Mouse (Mus musculus) kidney, adult 9 months (tissue): ENCODE measurements around the gene Pard3b.

Experiments
- DNase-seq: peaks from one replicate; pipeline ENCODE4 v3.0.0; 2022

Pard3b gene

DNA sequence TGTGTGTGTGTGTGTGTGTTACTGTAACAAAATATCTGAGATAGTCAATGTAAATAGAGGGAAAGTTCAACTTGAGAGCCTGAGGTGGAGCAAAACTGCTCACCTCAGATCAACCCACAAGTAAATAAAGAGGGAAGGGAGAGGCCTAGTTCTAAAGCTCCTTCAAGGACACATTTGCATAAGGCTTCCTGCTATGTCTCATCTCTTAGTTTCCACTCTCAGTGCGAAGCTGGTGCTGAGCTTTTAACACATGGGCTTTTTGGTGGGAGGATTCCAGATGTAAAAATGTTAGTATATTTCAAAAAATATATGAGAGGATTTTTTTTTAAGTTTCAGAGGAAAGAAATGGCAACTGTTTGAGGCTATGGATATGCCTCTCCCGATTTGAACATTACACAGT lies 294.9 kb downstream of the Pard3b start:
- no peak for DNase-seq

- no peak for DNase-seq
Measured at GRCm38 (mm10) chr1:61934760-61935159, 296.1 kb downstream of the Pard3b start.

DNA sequence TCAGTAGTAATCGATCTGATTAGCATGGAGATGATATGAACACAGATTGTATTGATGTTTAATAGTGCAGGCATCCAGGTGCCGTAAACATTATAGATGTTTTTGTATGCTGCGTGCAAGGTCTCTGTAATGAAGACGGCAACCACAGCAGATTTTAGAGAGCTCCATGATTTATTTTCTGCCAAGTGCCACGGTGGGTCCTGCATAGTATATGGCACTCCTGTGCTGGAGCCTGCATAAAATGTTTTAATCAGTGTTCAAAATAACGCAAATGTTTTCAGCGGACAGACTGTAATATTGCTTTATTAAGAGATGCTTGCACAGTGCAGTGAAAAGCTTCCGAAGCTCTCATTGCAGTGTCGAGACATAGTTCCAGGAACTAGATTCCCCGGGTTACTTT lies 301.3 kb downstream of the Pard3b start:
- no peak for DNase-seq

DNA sequence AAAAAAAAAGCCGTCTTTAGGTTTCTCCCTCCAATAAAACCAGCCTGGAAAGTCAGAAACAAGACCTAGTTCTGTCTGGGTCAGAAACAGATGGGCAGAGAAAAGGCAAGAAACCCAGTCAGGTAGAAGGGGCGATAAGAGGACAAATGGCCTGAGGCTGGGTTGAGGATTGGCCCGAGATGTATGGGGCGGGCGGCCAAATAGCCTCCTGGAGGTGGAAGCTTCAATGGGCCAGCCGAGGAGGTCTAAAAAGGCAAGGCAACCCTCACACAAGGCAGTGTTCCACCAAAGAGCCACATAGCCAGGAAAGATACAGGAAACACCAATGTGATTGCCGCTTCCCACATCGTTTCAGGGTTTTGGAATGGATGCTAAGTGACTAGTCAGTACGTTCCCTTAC lies 322.9 kb downstream of the Pard3b start:
- no peak for DNase-seq

DNA sequence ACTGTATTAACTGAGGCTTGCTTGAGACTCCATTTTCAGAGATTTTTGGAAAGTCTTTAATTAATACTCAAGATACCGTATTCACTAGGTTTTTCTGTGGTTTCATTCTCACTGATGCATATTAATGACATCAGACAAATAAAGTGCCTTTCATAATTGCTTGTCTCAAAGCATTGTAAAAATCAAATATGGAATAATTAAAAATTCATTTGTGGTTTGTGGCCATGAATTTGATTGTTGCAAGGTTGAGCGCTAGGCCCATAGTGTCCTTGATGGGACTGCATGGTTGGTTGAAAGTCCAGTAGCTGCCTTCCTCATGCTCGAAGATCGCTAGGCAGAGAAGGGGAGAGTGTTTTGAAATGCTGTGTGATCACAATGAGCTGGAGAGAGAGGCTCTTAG lies 323.9 kb downstream of the Pard3b start:
- DNase-seq: no peak

- peak; percentile 4 for DNase-seq
Measured at GRCm38 (mm10) chr1:61967124-61967523, 328.5 kb downstream of the Pard3b start.

- no peak for DNase-seq
Measured at GRCm38 (mm10) chr1:61967807-61968206, 329.2 kb downstream of the Pard3b start.

DNA sequence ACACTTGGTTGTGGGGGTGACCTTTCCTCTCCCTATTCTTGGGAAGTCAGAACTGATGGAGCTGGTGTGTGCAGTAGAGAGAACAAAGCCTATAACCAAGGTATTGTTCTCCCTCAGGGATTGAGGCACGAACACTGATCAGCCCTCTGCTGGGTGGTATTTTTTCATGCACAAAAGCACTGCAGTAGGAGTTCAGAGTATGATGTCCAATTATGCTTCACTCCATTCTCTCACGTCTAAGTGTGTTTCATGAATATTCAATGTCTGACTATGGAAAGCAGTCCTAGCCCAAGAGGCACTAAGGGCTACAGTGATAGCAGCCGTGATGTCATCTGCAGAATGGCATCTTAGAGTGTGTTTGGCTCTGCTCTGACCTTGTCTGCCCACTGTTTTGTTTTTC lies 359.1 kb downstream of the Pard3b start:
- no peak for DNase-seq

DNA sequence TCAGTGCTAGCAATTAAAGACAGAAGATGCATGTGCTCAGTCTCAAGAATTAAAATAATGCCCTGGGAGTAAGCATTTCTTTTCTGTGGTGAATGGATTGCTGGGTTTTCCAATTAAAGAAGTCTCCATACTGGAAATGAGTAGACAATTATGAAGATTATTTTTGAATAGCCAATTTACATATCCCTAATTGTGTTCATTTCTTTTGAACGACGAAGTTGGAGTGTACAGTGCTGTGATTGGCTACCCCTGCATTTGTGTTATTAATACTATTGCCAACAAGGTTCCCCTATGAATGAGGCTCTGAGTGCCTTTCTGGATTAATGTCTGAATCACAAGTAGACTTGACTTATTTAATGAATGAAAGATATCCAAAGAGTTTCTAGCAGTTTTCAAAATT lies 370.2 kb downstream of the Pard3b start:
- DNase-seq: no peak

DNA sequence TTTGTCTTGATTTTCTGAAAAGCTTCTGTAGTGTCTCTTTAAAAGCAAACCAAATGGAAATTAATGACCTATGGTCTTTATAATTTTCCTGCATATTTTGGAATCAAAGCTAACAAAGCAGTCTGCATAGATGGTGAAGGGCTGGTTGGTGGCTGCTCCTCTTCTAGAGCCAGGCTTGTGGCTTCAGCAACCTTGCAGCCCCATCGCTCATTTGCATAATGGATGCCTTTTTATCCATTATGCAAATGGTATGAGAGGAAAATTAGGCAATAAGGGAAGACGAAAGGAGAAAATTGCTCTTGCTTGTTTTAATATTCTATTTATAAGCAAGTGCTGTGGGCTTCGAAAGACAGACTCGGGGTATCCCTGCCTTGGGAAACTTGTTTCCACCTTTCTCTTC lies 373.1 kb downstream of the Pard3b start:
- DNase-seq: no peak

- no peak for DNase-seq
Measured at GRCm38 (mm10) chr1:62016536-62017300, 378.1 kb downstream of the Pard3b start.

DNA sequence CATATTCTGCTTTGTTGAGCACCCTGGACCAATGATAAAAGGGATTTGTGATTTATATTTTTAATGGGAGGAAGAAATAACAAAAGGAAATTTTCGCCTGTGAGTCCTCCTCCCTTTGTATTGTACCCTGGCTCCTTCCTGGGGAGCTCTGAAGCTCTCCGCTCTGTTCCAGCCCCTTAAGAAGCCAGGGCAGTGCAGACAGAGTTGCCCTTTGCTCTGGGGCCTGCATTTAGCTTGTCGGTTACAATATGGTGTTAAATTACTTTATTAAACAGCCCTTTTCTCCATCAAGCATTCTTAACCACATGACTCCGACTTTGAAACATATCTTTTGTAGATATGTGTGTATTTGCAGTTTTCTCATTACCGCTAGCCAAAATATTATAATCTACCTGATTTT lies 379.7 kb downstream of the Pard3b start:
- peak; percentile 2 for DNase-seq

DNA sequence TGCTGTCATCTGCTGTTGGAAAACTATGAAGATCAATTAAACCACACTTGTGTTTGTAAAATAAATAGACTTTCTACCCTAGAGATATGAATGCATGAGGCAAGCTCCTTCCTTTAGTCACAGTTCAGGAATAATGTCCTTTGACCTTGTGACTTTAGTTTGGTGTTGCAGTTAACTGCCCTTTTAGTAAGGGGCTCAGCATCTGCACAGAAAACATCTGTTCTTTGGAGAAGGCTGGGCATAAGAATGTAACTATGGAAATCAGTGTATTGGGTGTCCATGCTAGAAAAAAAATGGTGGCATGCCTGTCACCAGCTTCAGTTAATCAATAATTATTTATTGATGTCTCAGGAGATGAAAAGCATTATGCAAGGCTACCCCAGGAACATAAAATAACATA lies 381.1 kb downstream of the Pard3b start:
- no peak for DNase-seq

- DNase-seq: no peak
Measured at GRCm38 (mm10) chr1:62041718-62042117, 403.1 kb downstream of the Pard3b start.

DNA sequence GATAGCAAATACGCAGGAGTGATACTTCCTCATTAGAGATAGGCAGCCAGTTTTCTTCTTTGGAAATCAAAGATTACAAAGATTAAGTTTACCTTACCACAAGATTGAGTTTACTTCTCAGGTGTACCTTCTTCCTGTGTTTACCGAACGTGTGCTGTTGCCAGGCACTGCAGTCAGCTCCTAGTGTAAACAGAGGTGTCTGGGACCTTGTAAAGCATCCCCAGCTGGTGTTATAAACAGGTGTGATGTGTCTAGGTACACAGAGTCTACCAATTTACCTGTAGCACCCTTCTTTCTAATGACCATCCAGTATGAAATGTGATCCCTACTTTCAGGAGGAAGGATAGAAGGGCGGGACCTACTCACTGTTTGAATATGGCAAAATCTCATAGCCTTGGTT lies 410.0 kb downstream of the Pard3b start:
- no peak for DNase-seq

DNA sequence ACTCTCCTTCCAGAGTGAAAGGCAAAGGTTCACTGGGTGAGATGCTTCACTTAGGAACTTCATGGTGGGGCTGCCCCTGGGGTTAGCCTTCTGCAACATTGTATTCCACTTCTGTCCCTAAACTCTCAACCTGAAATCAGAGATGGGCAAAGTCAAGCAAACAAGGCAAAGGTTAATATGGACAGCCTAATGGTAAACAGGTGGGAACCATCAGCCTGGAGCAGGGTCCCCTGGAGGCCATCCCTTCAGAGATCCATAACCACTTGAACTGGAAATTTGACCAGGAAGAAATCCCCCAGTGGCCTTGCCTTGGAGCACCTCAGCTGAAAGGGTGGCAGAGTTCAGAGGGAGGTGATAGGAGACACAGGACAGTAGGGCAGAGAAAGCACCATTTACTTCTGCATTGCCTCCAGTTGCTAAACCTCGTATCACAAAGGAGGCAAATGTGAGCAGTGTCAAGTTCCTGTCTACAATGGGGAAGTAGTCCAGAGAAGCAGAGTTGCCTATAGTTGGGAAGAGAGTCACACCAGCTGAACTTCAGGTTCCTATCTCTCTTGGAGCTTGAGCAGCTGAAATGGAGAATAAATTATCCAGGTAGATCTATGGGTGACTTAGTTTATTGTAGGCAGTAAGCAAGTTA lies 412.7 kb downstream of the Pard3b start:
- DNase-seq: no peak

DNA sequence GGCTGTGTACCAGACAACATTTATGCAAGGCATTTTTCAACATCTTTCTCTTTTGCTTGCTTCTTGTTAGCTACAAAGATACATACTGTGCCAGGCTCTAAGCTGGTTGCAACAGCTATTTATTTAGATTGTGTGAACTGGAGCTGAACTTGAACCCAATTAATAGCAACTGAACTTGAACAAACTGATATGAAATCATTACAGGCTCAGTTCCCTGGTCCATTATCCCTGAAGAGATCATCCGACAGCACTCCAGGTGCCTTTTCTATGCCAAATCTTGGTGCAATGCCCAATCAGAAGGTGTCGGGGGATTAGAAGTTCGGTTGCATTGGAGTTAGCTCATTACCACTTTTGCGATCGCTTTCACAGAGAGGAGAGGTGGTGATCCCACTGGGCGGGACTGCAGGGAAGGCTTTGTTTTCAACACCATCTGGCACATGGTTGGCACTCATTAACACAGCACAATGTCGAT lies 414.6 kb downstream of the Pard3b start:
- no peak for DNase-seq

- no peak for DNase-seq
Measured at GRCm38 (mm10) chr1:62055280-62055679, 416.7 kb downstream of the Pard3b start.

GRCm38 (mm10) chr1:62070617-62071016 lies 432.0 kb downstream of the Pard3b start:
- no peak for DNase-seq

DNA sequence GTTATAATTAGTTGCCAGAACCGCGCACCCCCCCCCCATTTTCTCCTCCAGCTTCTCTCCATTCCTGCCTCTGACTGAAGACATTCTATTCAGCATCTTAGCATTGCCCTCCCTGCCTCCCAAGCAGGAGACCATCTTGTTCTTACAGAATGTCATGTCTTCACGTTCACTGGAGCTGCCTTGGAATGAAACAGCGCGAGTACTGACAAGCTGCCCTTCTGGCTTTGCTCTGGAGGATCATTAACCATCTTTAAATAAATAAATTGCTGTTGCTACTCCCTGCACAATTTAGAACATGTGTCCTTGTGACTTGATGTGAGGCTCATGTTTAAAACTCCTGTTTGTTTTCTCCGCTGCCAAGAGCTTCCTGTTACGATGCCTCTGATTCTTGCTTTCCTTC lies 432.5 kb downstream of the Pard3b start:
- DNase-seq: no peak

DNA sequence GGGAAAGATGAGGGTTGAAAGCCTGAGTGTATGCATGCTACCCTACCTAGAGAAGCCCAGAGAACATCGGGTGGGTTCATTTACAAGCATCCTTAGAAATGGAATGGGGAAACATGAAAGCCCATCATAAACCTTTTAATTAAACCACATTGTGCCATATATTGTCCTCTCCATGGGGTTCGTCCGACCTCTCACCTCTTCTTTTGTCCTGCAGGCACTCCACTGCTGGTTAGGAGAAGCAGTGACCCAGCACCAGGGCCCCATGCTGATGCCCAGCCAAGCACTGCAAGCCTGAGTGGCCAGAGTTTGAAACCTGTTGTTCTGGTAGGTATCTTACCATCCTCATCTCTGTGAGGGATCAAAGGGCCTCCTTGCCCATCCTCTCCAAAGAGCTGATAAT lies 437.5 kb downstream of the Pard3b start:
- DNase-seq: no peak

DNA sequence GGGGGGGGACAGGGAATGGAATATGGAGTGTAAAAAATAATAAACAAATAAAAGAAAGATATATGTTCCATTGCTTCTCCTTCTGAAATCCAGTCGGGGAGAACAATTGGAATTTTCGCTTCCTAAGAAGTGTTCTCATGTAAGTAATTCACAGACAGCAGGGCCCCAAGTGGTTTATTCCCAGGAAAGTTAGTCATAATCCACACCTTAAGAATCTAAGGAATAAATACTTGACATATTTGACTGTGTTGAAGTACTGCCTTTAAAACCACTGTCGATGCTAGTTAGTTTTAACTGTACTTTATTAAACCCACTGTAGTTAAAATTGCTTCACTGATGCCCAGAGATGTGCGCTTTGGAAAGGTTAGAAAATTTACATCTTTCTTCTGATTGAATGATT lies 442.5 kb downstream of the Pard3b start:
- no peak for DNase-seq

- no peak for DNase-seq
Measured at GRCm38 (mm10) chr1:62085995-62086394, 447.4 kb downstream of the Pard3b start.

DNA sequence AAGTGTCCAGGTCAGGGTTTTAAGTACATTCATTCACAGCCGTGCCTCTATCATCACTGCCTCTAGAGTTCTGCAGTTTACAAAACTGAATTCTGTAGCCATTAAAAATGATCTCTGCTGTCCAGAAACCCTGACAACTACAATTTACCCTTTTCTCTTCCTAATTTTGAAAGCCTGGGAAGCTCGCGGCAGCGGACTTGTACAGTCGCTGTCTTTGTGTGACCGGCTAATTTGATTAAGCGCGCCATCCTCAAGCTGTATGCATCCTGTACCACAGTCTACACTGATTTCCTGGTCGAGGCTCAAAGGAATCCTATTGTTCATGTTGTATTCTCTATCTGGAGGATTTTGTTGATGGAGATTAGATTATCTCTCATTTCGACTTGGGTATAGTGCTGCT lies 448.8 kb downstream of the Pard3b start:
- DNase-seq: no peak

DNA sequence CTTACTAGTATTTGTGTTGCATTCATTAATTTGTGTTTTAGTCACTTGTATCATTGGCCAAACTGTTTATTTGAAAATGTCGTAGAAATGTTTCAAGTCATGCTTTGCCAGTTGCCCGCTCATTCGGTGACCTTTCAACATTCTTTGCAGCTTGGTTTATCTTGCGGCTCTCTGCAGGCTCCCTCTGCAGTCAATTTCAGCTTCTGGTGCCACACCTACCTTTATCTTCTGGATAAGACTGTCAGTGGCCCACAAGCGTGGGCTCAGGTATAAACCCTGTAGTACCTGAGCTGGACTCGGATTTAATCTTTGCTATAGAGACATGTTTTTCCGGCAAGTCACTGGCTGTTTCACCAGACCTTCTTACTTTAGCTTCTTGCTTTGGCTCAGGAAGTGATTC lies 456.3 kb downstream of the Pard3b start:
- DNase-seq: no peak
